Mouse (Mus musculus): ENCODE measurements around the gene Slc25a43. TPM values are rescaled to one million over a fixed set of nuclear protein-coding genes. Genes with fewer than 3 reads are reported as not detected.

Gene Slc25a43
- total and polyA plus RNA-seq, 3 experiments, result 1.2 to 1.7 (median 1.5) TPM

GRCm38 (mm10) chrX:36807360-36808317, 64.2 kb downstream of the Slc25a43 start:
- H3K9me3 ChIP-seq (replicated peaks; ENCODE audit: low read length), result no peaks in the 10 kb centered on the region
- TF ChIP-seq MXI1 (IDR thresholded peaks at IDR 0.05; ENCODE audit: low read depth, low read length) (peak; percentile 56; the same call in 1 of the 2 replicates), UBTF (IDR thresholded peaks at IDR 0.05; ENCODE audit: low read depth, low read length) (no peak), MAZ (IDR thresholded peaks at IDR 0.05; ENCODE audit: low read depth, low read length) (no peak), RCOR1 (conservative IDR thresholded peaks at IDR 0.05; ENCODE audit: low read depth, low read length) (no peak), USF1 (IDR thresholded peaks at IDR 0.05; ENCODE audit: low read depth, low read length) (no peak), EP300 (IDR thresholded peaks at IDR 0.05; ENCODE audit: low read length) (no peak), GABPA (IDR thresholded peaks at IDR 0.05; ENCODE audit: insufficient replicate concordance, low read depth, low read length) (no peak), HCFC1 (IDR thresholded peaks at IDR 0.05; ENCODE audit: low read depth, low read length) (peak; percentile 71), PAX5 (IDR thresholded peaks at IDR 0.05; ENCODE audit: low read length) (no peak), JUND (conservative IDR thresholded peaks at IDR 0.05; ENCODE audit: low read depth, low read length) (no peak), SMC3 (IDR thresholded peaks at IDR 0.05; ENCODE audit: low read depth, low read length) (peak; percentile 25; the same call in 1 of the 2 replicates), NELFE (IDR thresholded peaks at IDR 0.05; ENCODE audit: low read depth, low read length) (peak; percentile 66; the same call in 1 of the 2 replicates), TCF12 (IDR thresholded peaks at IDR 0.05; ENCODE audit: low read depth, low read length) (peak; percentile 23; the same call in 1 of the 2 replicates), CTCF (conservative IDR thresholded peaks at IDR 0.05 in 1 of 2, IDR thresholded peaks at IDR 0.05 in 1 of 2; ENCODE audit: low read depth in 2 of 2, low read length in 2 of 2) (peak in 1 of 2 experiments; percentile 68; a peak in 2 of 4 replicates), KAT2A (IDR thresholded peaks at IDR 0.05; ENCODE audit: insufficient replicate concordance, low read length) (peak; percentile 43; the same call in 1 of the 2 replicates), SIN3A (IDR thresholded peaks at IDR 0.05; ENCODE audit: low read length) (peak; percentile 62; the same call in 1 of the 2 replicates), RAD21 (IDR thresholded peaks at IDR 0.05; ENCODE audit: low read depth, low read length) (peak; percentile 15), ELF1 (IDR thresholded peaks at IDR 0.05; ENCODE audit: low read depth, low read length) (peak; percentile 80), ETS1 (conservative IDR thresholded peaks at IDR 0.05; ENCODE audit: low read depth, low read length) (peak; percentile 28; the same call in 1 of the 2 replicates), MEF2A (IDR thresholded peaks at IDR 0.05; ENCODE audit: borderline replicate concordance, low read depth, low read length) (no peak), ZKSCAN1 (IDR thresholded peaks at IDR 0.05; ENCODE audit: borderline replicate concordance, low read depth, low read length) (no peak), USF2 (conservative IDR thresholded peaks at IDR 0.05; ENCODE audit: low read depth, low read length) (no peak), NRF1 (IDR thresholded peaks at IDR 0.05; ENCODE audit: low read depth, low read length) (no peak), ZNF384 (IDR thresholded peaks at IDR 0.05; ENCODE audit: low read depth, low read length) (no peak), MYC (IDR thresholded peaks at IDR 0.05; ENCODE audit: low read depth, low read length) (peak; percentile 41), IRF4 (IDR thresholded peaks at IDR 0.05; ENCODE audit: low read depth, low read length) (no peak), ZMIZ1 (IDR thresholded peaks at IDR 0.05; ENCODE audit: low read depth, low read length) (no peak; the same call in 1 of the 2 replicates), ZC3H11A (IDR thresholded peaks at IDR 0.05; ENCODE audit: low read depth, low read length) (no peak), JUN (IDR thresholded peaks at IDR 0.05; ENCODE audit: insufficient read depth, low read depth, low read length) (no peak), MAFK (IDR thresholded peaks at IDR 0.05; ENCODE audit: insufficient replicate concordance, low read length) (no peak), POLR2A (IDR thresholded peaks at IDR 0.05; ENCODE audit: low read depth, low read length) (peak; percentile 70), CHD2 (IDR thresholded peaks at IDR 0.05; ENCODE audit: low read length) (peak; percentile 19; the same call in 1 of the 2 replicates), POLR2AphosphoS2 (IDR thresholded peaks at IDR 0.05; ENCODE audit: low read depth, low read length) (no peak), BHLHE40 (IDR thresholded peaks at IDR 0.05; ENCODE audit: low read depth, low read length) (no peak), CHD1 (IDR thresholded peaks at IDR 0.05; ENCODE audit: low read depth, low read length) (no peak), E2F4 (IDR thresholded peaks at IDR 0.05; ENCODE audit: insufficient replicate concordance, low read depth, low read length) (no peak), TBP (conservative IDR thresholded peaks at IDR 0.05; ENCODE audit: low read depth, low read length) (0 out of 2 replicates have a peak, but pooled peaks have one; percentile 38)

More at GRCm38 (mm10) chrX:36807360-36808317, 64.2 kb downstream of the Slc25a43 start:
- peaks cover 0 to 12% of the 10 kb centered on the region in 2 experiments; a peak in 1 of 4 replicates for H3K4me1 ChIP-seq (ENCODE audit: control insufficient read depth in 1 of 2, insufficient read depth in 2 of 2)
- H3K27ac ChIP-seq (ENCODE audit: insufficient read depth, low read depth), result no peak overlapping the region
- peak; percentile 91 for DNase-seq (ENCODE audit: extremely low read depth)
- H3K36me3 ChIP-seq (replicated peaks in 1 of 2; ENCODE audit: control insufficient read depth in 1 of 2, insufficient read depth in 1 of 2, low read length in 1 of 2), result no peaks in the 10 kb centered on the region
- peak overlapping the region; percentile 25 to 46 (median 46) for H3K4me3 ChIP-seq (replicated peaks in 1 of 3; ENCODE audit: low read depth in 2 of 3, low read length in 2 of 3, poor library complexity in 1 of 3)
- no peaks in the 10 kb centered on the region for H3K79me2 ChIP-seq (replicated peaks; ENCODE audit: control insufficient read depth, extremely low read depth, insufficient read depth, poor library complexity, severe bottlenecking)
- peak overlapping the region; percentile 44; the same call in 1 of the 2 replicates for H3K4me2 ChIP-seq (ENCODE audit: insufficient read depth, low read depth, poor library complexity, severe bottlenecking)
- H3K9ac ChIP-seq (ENCODE audit: insufficient read depth, low read depth), result peak overlapping the region; percentile 49
- in situ Hi-C loops (cut with MboI; ENCODE audit: low pct_ligation_motif_present, low pct_unique_long_range_greater_than_20kb, low sequenced_read_pairs), result no loop called here
- dilution Hi-C loops (cut with MboI; ENCODE audit: extremely low pct_ligation_motif_present, extremely low pct_unique_long_range_greater_than_20kb, low sequenced_read_pairs), result no loop called here
- H3K27me3 ChIP-seq (replicated peaks), result no peaks in the 10 kb centered on the region
